ENCODE assay signal across 8 mouse cellular contexts in genomic region chr3:144717835-144718234, GRCm38 (mm10). TPM values are rescaled to one million over a fixed set of nuclear protein-coding genes. Genes with fewer than 3 reads are reported as not detected.
DNase-seq lines count a peak whose midpoint lies in the region; ATAC-seq and TF ChIP-seq lines count a peak whose summit lies in the region.

No protein-coding gene starts in this region.

- H3K4me3 ChIP-seq in forebrain, embryonic 15.5 days, result no peak overlapping the region
- no peak overlapping the region for H3K4me3 ChIP-seq in forebrain, embryonic 10.5 days
- no peak overlapping the region for H3K4me3 ChIP-seq in lung, postnatal 0 days (ENCODE audit: low read depth, low read length)
- no peak overlapping the region for H3K4me3 ChIP-seq in lung, adult 2 months (replicated peaks; ENCODE audit: extremely low read depth, low read depth, low read length)
- H3K4me3 ChIP-seq in intestine, postnatal 0 days (ENCODE audit: low read depth, low read length), result no peak overlapping the region
- peak overlapping the region; percentile 12 for H3K4me3 ChIP-seq in neural tube, embryonic 15.5 days (replicated peaks)

- H3K27me3 ChIP-seq in forebrain, embryonic 15.5 days, result no peaks in the 10 kb centered on the region
- no peaks in the 10 kb centered on the region for H3K27me3 ChIP-seq in forebrain, embryonic 10.5 days (ENCODE audit: poor library complexity, severe bottlenecking)
- no peaks in the 10 kb centered on the region for H3K27me3 ChIP-seq in lung, postnatal 0 days (replicated peaks; ENCODE audit: insufficient read depth, low read length)
- H3K27me3 ChIP-seq in intestine, postnatal 0 days (replicated peaks; ENCODE audit: control insufficient read depth, insufficient read depth, low read length), result no peaks in the 10 kb centered on the region
- no peaks in the 10 kb centered on the region for H3K27me3 ChIP-seq in neural tube, embryonic 15.5 days (replicated peaks)

- TF ChIP-seq EP300 in lung, postnatal 0 days (IDR thresholded peaks at IDR 0.05), result no peak

- H3K36me3 ChIP-seq in forebrain, embryonic 15.5 days, result no peaks in the 10 kb centered on the region
- H3K36me3 ChIP-seq in forebrain, embryonic 10.5 days (replicated peaks), result no peaks in the 10 kb centered on the region; the same call in 1 of the 2 replicates
- H3K36me3 ChIP-seq in lung, postnatal 0 days (ENCODE audit: insufficient read depth, low read length), result no peaks in the 10 kb centered on the region
- no peaks in the 10 kb centered on the region for H3K36me3 ChIP-seq in intestine, postnatal 0 days (ENCODE audit: control insufficient read depth, insufficient read depth)
- no peaks in the 10 kb centered on the region for H3K36me3 ChIP-seq in neural tube, embryonic 15.5 days

- TF ChIP-seq CTCF in lung, postnatal 0 days (IDR thresholded peaks at IDR 0.05), result no peak
- TF ChIP-seq CTCF in lung, adult 2 months (IDR thresholded peaks at IDR 0.05; ENCODE audit: insufficient read depth, low read length), result no peak
- no peak for TF ChIP-seq CTCF in intestine, postnatal 0 days (IDR thresholded peaks at IDR 0.05; ENCODE audit: low read depth)

- H3K9me3 ChIP-seq in forebrain, embryonic 15.5 days, result no peaks in the 10 kb centered on the region
- no peaks in the 10 kb centered on the region for H3K9me3 ChIP-seq in forebrain, embryonic 10.5 days
- H3K9me3 ChIP-seq in lung, postnatal 0 days (ENCODE audit: low read length), result no peaks in the 10 kb centered on the region
- no peaks in the 10 kb centered on the region for H3K9me3 ChIP-seq in intestine, postnatal 0 days (ENCODE audit: control insufficient read depth)
- H3K9me3 ChIP-seq in neural tube, embryonic 15.5 days (replicated peaks), result no peaks in the 10 kb centered on the region

- no peak for TF ChIP-seq POLR2A in lung, adult 2 months (IDR thresholded peaks at IDR 0.05; ENCODE audit: borderline replicate concordance, extremely low read depth, low read depth, low read length)

- no peak overlapping the region for H3K9ac ChIP-seq in forebrain, embryonic 15.5 days (replicated peaks)
- H3K9ac ChIP-seq in lung, postnatal 0 days (replicated peaks; ENCODE audit: low read depth), result no peak overlapping the region
- H3K9ac ChIP-seq in intestine, postnatal 0 days (ENCODE audit: low read depth, low read length), result 0 out of 2 replicates have a peak overlapping the region, but pooled peaks have one; percentile 17
- H3K9ac ChIP-seq in neural tube, embryonic 15.5 days (replicated peaks), result no peak overlapping the region

- H3K27ac ChIP-seq in forebrain, embryonic 15.5 days (replicated peaks), result no peak overlapping the region
- H3K27ac ChIP-seq in forebrain, embryonic 10.5 days, result no peak overlapping the region
- H3K27ac ChIP-seq in lung, postnatal 0 days (ENCODE audit: low read length), result no peak overlapping the region
- no peak overlapping the region for H3K27ac ChIP-seq in intestine, postnatal 0 days (ENCODE audit: low read depth, low read length)
- no peak overlapping the region for H3K27ac ChIP-seq in neural tube, embryonic 15.5 days (replicated peaks)

- DNase-seq in forebrain, embryonic 10.5 days (ENCODE audit: extremely low spot score, low spot score), result no peak
- DNase-seq in lung, postnatal 0 days (ENCODE audit: low spot score), result no peak
- no peak for DNase-seq in lung, adult 2 months
- no peak for DNase-seq in ovary, postnatal 14 days (ENCODE audit: low spot score)
- no peak for DNase-seq in gastrocnemius, postnatal 4 days (ENCODE audit: low spot score in 2 of 2)

- H3K4me1 ChIP-seq in forebrain, embryonic 15.5 days, result peaks cover 52% of the 10 kb centered on the region
- H3K4me1 ChIP-seq in forebrain, embryonic 10.5 days, result peaks cover 37% of the 10 kb centered on the region
- H3K4me1 ChIP-seq in lung, postnatal 0 days (ENCODE audit: insufficient read depth, low read depth, low read length), result peaks cover 27% of the 10 kb centered on the region; the same call in 1 of the 2 replicates
- peaks cover 29% of the 10 kb centered on the region for H3K4me1 ChIP-seq in lung, adult 2 months (ENCODE audit: control insufficient read depth, insufficient read depth, low read length)
- H3K4me1 ChIP-seq in intestine, postnatal 0 days (replicated peaks; ENCODE audit: control insufficient read depth, insufficient read depth, low read length), result peaks cover 8% of the 10 kb centered on the region; the same call in 1 of the 2 replicates
- peaks cover 30% of the 10 kb centered on the region for H3K4me1 ChIP-seq in neural tube, embryonic 15.5 days

- no peak for ATAC-seq in forebrain, embryonic 15.5 days (replicated peaks)
- ATAC-seq in lung, postnatal 0 days, result no peak
- no peak for ATAC-seq in intestine, postnatal 0 days
- no peak for ATAC-seq in neural tube, embryonic 15.5 days (ENCODE audit: low FRiP score)

- H3K4me2 ChIP-seq in forebrain, embryonic 15.5 days (replicated peaks), result peak overlapping the region; percentile 27; the same call in 1 of the 2 replicates
- H3K4me2 ChIP-seq in lung, postnatal 0 days (replicated peaks; ENCODE audit: low read depth, low read length), result peak overlapping the region; percentile 1; the same call in 1 of the 2 replicates
- H3K4me2 ChIP-seq in intestine, postnatal 0 days (replicated peaks; ENCODE audit: low read depth), result peak overlapping the region; percentile 87; the same call in 1 of the 2 replicates
- peak overlapping the region; percentile 39 for H3K4me2 ChIP-seq in neural tube, embryonic 15.5 days

- WGBS in forebrain, embryonic 15.5 days, result 81% methylated on average over 6 of the region's 6 CpGs
- WGBS in forebrain, embryonic 10.5 days, result 89% methylated on average over 6 of the region's 6 CpGs
- WGBS in lung, postnatal 0 days, result 68% methylated on average over 6 of the region's 6 CpGs
- WGBS in lung, adult 2 months, result 36% methylated on average over 6 of the region's 6 CpGs
- WGBS in intestine, postnatal 0 days, result 76% methylated on average over 6 of the region's 6 CpGs
- WGBS in neural tube, embryonic 15.5 days, result 75% methylated on average over 6 of the region's 6 CpGs

RNA-seq across cellular contexts. Expression of gene Sh3glb1, which starts 2.3 kb away (rescaled TPM):
- polyA plus RNA-seq in forebrain, embryonic 15.5 days (2015; fragmentation: Nextera tagmentation; extraction: Ambion mirVana), result 92.1 and 96.7 TPM in 2 replicates
- polyA plus RNA-seq in forebrain, embryonic 10.5 days (2016; fragmentation: Nextera tagmentation; extraction: Ambion mirVana), result 57.5 and 58.6 TPM in 2 replicates
- polyA plus RNA-seq in lung, postnatal 0 days (2015; fragmentation: Nextera tagmentation; extraction: Ambion mirVana), result 173 and 175 TPM in 2 replicates
- polyA plus RNA-seq in lung, adult 2 months (2012; rRNA removed), result 26.2 and 26.5 TPM in 2 replicates
- polyA plus RNA-seq in intestine, postnatal 0 days (2015; fragmentation: Nextera tagmentation; extraction: Ambion mirVana), result 158 and 161 TPM in 2 replicates
- 114 TPM in 2 replicates for polyA plus RNA-seq in neural tube, embryonic 15.5 days (2015; fragmentation: Nextera tagmentation; extraction: Ambion mirVana)
- 100 to 1,000 TPM; 276 to 331 TPM for total RNA-seq in gastrocnemius, postnatal 4 days (2021)

RNA-seq across cellular contexts. Expression of gene Clca3a1, which starts 42.9 kb away (rescaled TPM):
- 0.34 and 0.59 TPM in 2 replicates for polyA plus RNA-seq in forebrain, embryonic 15.5 days (2015; fragmentation: Nextera tagmentation; extraction: Ambion mirVana)
- not detected in 2 replicates for polyA plus RNA-seq in forebrain, embryonic 10.5 days (2016; fragmentation: Nextera tagmentation; extraction: Ambion mirVana)
- 8.9 and 9.9 TPM in 2 replicates for polyA plus RNA-seq in lung, postnatal 0 days (2015; fragmentation: Nextera tagmentation; extraction: Ambion mirVana)
- polyA plus RNA-seq in lung, adult 2 months (2012; rRNA removed), result 0.63 and 0.80 TPM in 2 replicates
- polyA plus RNA-seq in intestine, postnatal 0 days (2015; fragmentation: Nextera tagmentation; extraction: Ambion mirVana), result 3.9 and 4.0 TPM in 2 replicates
- polyA plus RNA-seq in neural tube, embryonic 15.5 days (2015; fragmentation: Nextera tagmentation; extraction: Ambion mirVana), result 0.27 and 0.79 TPM in 2 replicates
- under 1 TPM; 0.23 to 0.69 TPM for total RNA-seq in gastrocnemius, postnatal 4 days (2021)

Comparison
In these comparisons a context has a peak if more than half of its experiments do, and no peak if none do; other contexts are left out.
1. H3K4me2 ChIP-seq: peak in every context shown above with its lines; median percentile 87 in intestine, postnatal 0 days; 39 in neural tube, embryonic 15.5 days; 27 in forebrain, embryonic 15.5 days; 1 in lung, postnatal 0 days.